Mouse (Mus musculus) hindbrain, embryonic 15.5 days (tissue): ENCODE results near the gene Scrn1. TPM values are rescaled to one million over a fixed set of nuclear protein-coding genes. Genes with fewer than 3 reads are reported as not detected.

Experiments used
- ATAC-seq: fragments of 200-750 bp; cut with Nextera tagmentation; 2 replicates; pipeline ENCODE4 v1.8.0; 2017; ENCODE audit warnings: low read depth, moderate number of reproducible peaks, moderate TSS enrichment; ENCODE audit not compliant: low FRiP score
- H3K27ac ChIP-seq: fragments of 300-500 bp; sonication (generic); replicated peaks from 2 replicates; pipeline ENCODE4 v1.5.1; 2015; ENCODE audit warnings: mild to moderate bottlenecking, inconsistent platforms
- H3K27me3 ChIP-seq: fragments of 300-500 bp; sonication (generic); 2 replicates; pipeline ENCODE4 v1.6.1; 2015; ENCODE audit warnings: control low read depth, inconsistent platforms
- H3K36me3 ChIP-seq: fragments of 300-500 bp; sonication (generic); 2 replicates; pipeline ENCODE4 v1.6.1; 2015; ENCODE audit warnings: control low read depth, inconsistent platforms
- H3K4me1 ChIP-seq: fragments of 300-500 bp; sonication (generic); replicated peaks from 2 replicates; pipeline ENCODE4 v1.6.1; 2015; ENCODE audit warnings: control low read depth, inconsistent platforms
- H3K4me2 ChIP-seq: fragments of 300-500 bp; sonication (generic); 2 replicates; pipeline ENCODE4 v1.6.1; 2015; ENCODE audit warnings: moderate library complexity, mild to moderate bottlenecking, inconsistent platforms
- H3K4me3 ChIP-seq: fragments of 300-500 bp; sonication (generic); 2 replicates; pipeline ENCODE4 v1.5.1; 2015; ENCODE audit warnings: mild to moderate bottlenecking, inconsistent platforms
- H3K9ac ChIP-seq: fragments of 300-500 bp; sonication (generic); 2 replicates; pipeline ENCODE4 v1.6.1; 2015; ENCODE audit warnings: inconsistent platforms
- H3K9me3 ChIP-seq: fragments of 300-500 bp; sonication (generic); 2 replicates; pipeline ENCODE4 v1.6.1; 2016; ENCODE audit warnings: control low read depth, inconsistent platforms
- WGBS: fragments of 180-500 bp; shearing (Covaris S2); methylation state at CpG from one replicate; pipeline ENCODE4 v1.1.7; 2015; 5-methylcytosine and 5-hydroxymethylcytosine counted together
- polyA plus RNA-seq: library from polyadenylated mRNA; unstranded; fragments of >200 nt; fragmentation: Nextera tagmentation; extraction: Ambion mirVana; gene quantifications from 2 replicates; pipeline ENCODE4 v1.2.1, GENCODE M21; 2015

Scrn1 gene
- polyA plus RNA-seq, 1 experiment from 2014 or later: 106 TPM

DNA sequence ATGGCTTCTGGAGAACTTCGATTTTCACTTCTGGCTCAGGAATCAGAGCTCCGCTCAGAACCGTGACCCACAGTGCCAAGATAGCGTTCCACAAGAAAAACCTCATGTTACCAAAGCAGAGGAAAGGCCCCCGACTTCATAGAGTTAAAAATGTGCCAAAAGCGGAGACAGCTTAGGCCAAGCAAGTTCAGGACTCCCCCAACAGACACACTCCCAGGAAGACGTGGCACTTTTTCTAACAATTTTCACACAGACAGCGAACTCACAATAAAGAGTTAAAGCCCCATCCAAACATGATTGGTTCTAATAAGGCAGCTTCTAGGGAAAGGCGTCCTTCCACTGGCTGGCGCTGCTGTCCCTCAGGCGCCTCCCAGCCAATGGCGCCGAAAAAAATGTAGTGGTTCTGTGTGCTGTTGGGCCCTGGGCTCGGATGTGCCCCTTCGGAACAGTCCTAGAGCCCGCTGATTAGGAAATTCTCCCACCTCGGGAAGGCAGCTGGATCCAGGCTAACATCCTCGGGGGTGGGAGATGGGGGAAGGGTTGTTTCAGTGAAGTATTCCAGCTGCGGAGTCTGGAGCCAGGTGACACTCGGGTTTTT lies 26.7 kb upstream of the Scrn1 start:
- peaks cover 43% of the 10 kb centered on the region for H3K4me1 ChIP-seq
- peak overlapping the region; percentile 59 for H3K9ac ChIP-seq
- H3K4me3 ChIP-seq: peak overlapping the region; percentile 53
- ATAC-seq: peak; percentile 92
- peak overlapping the region; percentile 61 for H3K4me2 ChIP-seq
- H3K36me3 ChIP-seq: no peaks in the 10 kb centered on the region
- H3K27ac ChIP-seq: peak overlapping the region; percentile 78
- no peaks in the 10 kb centered on the region for H3K27me3 ChIP-seq
- H3K9me3 ChIP-seq: no peaks in the 10 kb centered on the region
- 0% methylated on average over 20 of the region's 20 CpGs for WGBS

GRCm38 (mm10) chr6:54591778-54592177 lies 25.5 kb upstream of the Scrn1 start:
- Histone ChIP-seq H3K4me2 (peak overlapping the region; percentile 61), H3K4me3 (no peak overlapping the region), H3K9ac (no peak overlapping the region), H3K27ac (no peak overlapping the region), H3K36me3 (no peaks in the 10 kb centered on the region), H3K27me3 (no peaks in the 10 kb centered on the region), H3K9me3 (no peaks in the 10 kb centered on the region), H3K4me1 (peaks cover 31% of the 10 kb centered on the region)
- WGBS: 50% methylated on average over 6 of the region's 6 CpGs
- ATAC-seq: no peak

DNA sequence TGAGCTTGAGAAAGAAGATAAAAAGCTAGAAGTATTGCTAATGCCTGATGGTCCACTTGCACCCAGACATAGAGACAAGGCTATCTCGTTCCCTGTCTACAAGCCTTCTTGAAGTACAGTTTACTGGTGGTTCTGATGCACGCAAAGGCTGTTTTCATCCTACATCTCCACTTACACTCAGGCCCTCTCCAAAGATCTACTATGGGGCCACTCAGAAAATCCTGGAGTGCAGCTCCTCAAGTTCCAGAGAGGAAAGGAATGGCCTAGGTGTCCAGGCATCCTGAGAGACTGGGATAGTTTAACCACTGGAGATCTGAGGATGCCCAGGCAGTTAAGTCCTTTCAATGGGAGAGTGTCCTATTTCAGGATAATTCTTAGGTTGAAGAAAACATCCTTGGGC lies 24.4 kb upstream of the Scrn1 start:
- H3K4me1 ChIP-seq: peaks cover 20% of the 10 kb centered on the region
- H3K27me3 ChIP-seq: no peaks in the 10 kb centered on the region
- no peak overlapping the region for H3K4me2 ChIP-seq
- H3K9ac ChIP-seq: no peak overlapping the region
- no peak for ATAC-seq
- H3K9me3 ChIP-seq: no peaks in the 10 kb centered on the region
- H3K27ac ChIP-seq: no peak overlapping the region
- no peaks in the 10 kb centered on the region for H3K36me3 ChIP-seq
- 90% methylated on average over 2 of the region's 2 CpGs for WGBS
- no peak overlapping the region for H3K4me3 ChIP-seq

- Histone ChIP-seq H3K9ac (no peak overlapping the region), H3K9me3 (no peaks in the 10 kb centered on the region), H3K27ac (no peak overlapping the region), H3K4me2 (no peak overlapping the region), H3K4me3 (no peak overlapping the region), H3K36me3 (no peaks in the 10 kb centered on the region), H3K4me1 (peaks cover 6% of the 10 kb centered on the region), H3K27me3 (no peaks in the 10 kb centered on the region)
- ATAC-seq: no peak
- WGBS: 16% methylated on average over 1 of the region's 1 CpGs
Observed at GRCm38 (mm10) chr6:54588212-54588611, 21.9 kb upstream of the Scrn1 start.

DNA sequence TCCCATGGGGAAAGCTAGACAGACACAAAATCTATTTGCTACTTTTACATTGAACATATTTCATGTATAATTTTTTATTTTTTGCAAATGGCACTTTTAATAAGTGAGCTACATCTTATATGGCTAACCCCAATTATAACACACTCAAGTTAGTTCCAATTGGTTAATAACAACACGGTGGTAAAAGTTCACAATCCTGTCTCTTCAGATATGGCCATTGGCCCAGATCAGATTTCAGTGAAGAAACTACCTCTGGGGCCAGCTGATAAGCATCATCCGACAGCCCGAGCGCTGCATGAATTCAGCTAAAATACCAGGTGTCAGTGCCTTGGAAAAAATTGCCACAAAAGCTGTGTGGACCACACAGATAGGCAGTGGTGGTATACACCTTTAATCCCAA lies 21.4 kb upstream of the Scrn1 start:
- no peak for ATAC-seq
- WGBS: 87% methylated on average over 4 of the region's 4 CpGs
- H3K27ac ChIP-seq: no peak overlapping the region
- H3K9ac ChIP-seq: no peak overlapping the region
- H3K9me3 ChIP-seq: no peaks in the 10 kb centered on the region
- no peaks in the 10 kb centered on the region for H3K36me3 ChIP-seq
- H3K27me3 ChIP-seq: no peaks in the 10 kb centered on the region
- H3K4me3 ChIP-seq: no peak overlapping the region
- H3K4me2 ChIP-seq: no peak overlapping the region
- peaks cover 6% of the 10 kb centered on the region for H3K4me1 ChIP-seq

- Histone ChIP-seq H3K4me2 (no peak overlapping the region), H3K27ac (no peak overlapping the region), H3K36me3 (no peaks in the 10 kb centered on the region), H3K4me1 (peaks cover 3% of the 10 kb centered on the region; the same call in 1 of the 2 replicates), H3K27me3 (no peaks in the 10 kb centered on the region), H3K4me3 (no peak overlapping the region), H3K9ac (no peak overlapping the region), H3K9me3 (no peaks in the 10 kb centered on the region)
- WGBS: 73% methylated on average over 8 of the region's 8 CpGs
- no peak for ATAC-seq
Observed at GRCm38 (mm10) chr6:54586911-54587310, 20.6 kb upstream of the Scrn1 start.

GRCm38 (mm10) chr6:54586175-54586574 lies 19.9 kb upstream of the Scrn1 start:
- no peaks in the 10 kb centered on the region for H3K9me3 ChIP-seq
- H3K27me3 ChIP-seq: no peaks in the 10 kb centered on the region
- no peak overlapping the region for H3K27ac ChIP-seq
- H3K4me1 ChIP-seq: no peaks in the 10 kb centered on the region
- 28% methylated on average over 2 of the region's 2 CpGs for WGBS
- no peak overlapping the region for H3K4me3 ChIP-seq
- no peak overlapping the region for H3K4me2 ChIP-seq
- no peak for ATAC-seq
- no peaks in the 10 kb centered on the region for H3K36me3 ChIP-seq
- no peak overlapping the region for H3K9ac ChIP-seq

GRCm38 (mm10) chr6:54573218-54573955 lies 7.1 kb upstream of the Scrn1 start:
- peak; percentile 59; the same call in 1 of the 2 replicates for ATAC-seq
- no peaks in the 10 kb centered on the region for H3K9me3 ChIP-seq
- 15% methylated on average over 6 of the region's 6 CpGs for WGBS
- H3K27ac ChIP-seq: no peak overlapping the region
- H3K9ac ChIP-seq: no peak overlapping the region
- peaks cover 15% of the 10 kb centered on the region for H3K4me1 ChIP-seq
- H3K4me2 ChIP-seq: peak overlapping the region; percentile 14; the same call in 1 of the 2 replicates
- H3K27me3 ChIP-seq: no peaks in the 10 kb centered on the region
- no peak overlapping the region for H3K4me3 ChIP-seq
- no peaks in the 10 kb centered on the region for H3K36me3 ChIP-seq

DNA sequence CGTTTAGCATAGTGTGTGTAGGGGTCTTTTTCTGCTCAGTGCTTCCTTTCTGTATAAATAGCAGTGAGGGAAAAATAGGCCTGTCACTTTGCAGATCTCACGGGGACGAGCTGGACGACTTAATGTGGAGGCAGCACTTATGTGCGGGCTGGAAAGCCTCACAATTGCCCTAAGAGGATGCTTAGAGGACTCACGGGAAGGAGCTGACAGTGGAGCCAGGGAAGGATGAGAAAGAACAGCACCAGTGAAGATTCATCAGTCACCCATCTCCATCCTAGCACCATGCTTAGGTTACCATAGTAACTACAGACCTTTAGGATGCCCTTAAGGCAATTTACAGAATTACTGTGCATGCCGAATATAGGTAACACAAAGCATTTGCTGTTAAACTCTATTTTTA lies 3.5 kb upstream of the Scrn1 start:
- H3K4me3 ChIP-seq: no peak overlapping the region
- H3K4me2 ChIP-seq: peak overlapping the region; percentile 31; the same call in 1 of the 2 replicates
- peak overlapping the region; percentile 66 for H3K27ac ChIP-seq
- no peaks in the 10 kb centered on the region for H3K36me3 ChIP-seq
- H3K9ac ChIP-seq: no peak overlapping the region
- H3K9me3 ChIP-seq: no peaks in the 10 kb centered on the region
- ATAC-seq: no peak
- no peaks in the 10 kb centered on the region for H3K27me3 ChIP-seq
- 14% methylated on average over 7 of the region's 7 CpGs for WGBS
- peaks cover 37% of the 10 kb centered on the region for H3K4me1 ChIP-seq

DNA sequence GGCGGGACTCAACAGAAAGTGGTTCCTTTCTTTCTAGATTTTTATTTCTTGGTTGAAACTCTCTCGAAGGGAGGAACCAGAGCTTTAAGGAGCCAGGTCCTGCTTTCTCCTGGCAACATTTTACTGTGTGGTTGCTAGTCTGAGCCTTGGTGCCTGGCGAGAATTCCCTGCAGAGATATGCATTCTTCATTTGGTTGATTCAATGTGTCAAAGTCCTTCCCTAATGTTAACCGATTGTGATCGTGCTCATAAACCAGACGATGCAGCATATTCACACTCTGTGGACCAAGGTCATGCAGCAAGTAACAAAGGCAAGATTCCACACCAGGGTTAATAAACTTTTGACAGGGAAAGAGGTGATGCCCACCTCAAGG lies 244 bp upstream of the Scrn1 start:
- peaks cover 56% of the 10 kb centered on the region for H3K4me1 ChIP-seq
- H3K27ac ChIP-seq: peak overlapping the region; percentile 92
- peak; percentile 4; the same call in 1 of the 2 replicates for ATAC-seq
- no peaks in the 10 kb centered on the region for H3K36me3 ChIP-seq
- H3K27me3 ChIP-seq: no peaks in the 10 kb centered on the region
- WGBS: 3% methylated on average over 6 of the region's 6 CpGs
- H3K4me2 ChIP-seq: peak overlapping the region; percentile 70
- H3K9me3 ChIP-seq: no peaks in the 10 kb centered on the region
- peak overlapping the region; percentile 64 for H3K4me3 ChIP-seq
- H3K9ac ChIP-seq: peak overlapping the region; percentile 82

DNA sequence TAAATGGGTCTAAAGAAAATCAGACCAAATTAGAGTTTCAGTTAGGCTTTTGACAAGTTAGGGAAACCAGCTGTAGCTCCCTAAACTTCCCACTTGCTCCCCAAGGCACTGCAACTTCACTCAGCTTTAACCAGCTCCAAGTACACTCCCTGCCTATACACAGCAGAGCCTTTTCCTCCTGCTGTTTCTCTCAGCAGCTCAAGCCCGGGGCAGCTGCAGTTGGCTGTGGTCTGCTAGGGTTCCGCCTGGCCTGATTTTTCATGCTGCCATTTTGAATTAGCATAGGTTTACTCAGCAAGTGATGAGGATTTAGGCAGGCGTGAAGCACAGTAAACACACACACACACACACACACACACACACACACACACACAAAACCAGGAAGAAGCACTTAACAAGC lies 1.3 kb downstream of the Scrn1 start:
- no peaks in the 10 kb centered on the region for H3K36me3 ChIP-seq
- H3K9me3 ChIP-seq: no peaks in the 10 kb centered on the region
- peak overlapping the region; percentile 70 for H3K4me2 ChIP-seq
- peak overlapping the region; percentile 82 for H3K9ac ChIP-seq
- H3K4me1 ChIP-seq: peaks cover 56% of the 10 kb centered on the region
- 8% methylated on average over 3 of the region's 3 CpGs for WGBS
- H3K27me3 ChIP-seq: no peaks in the 10 kb centered on the region
- H3K4me3 ChIP-seq: peak overlapping the region; percentile 64
- ATAC-seq: 0 out of 2 replicates have a peak, but pooled peaks have one; percentile 39
- peak overlapping the region; percentile 92 for H3K27ac ChIP-seq

- H3K27ac ChIP-seq: peak overlapping the region; percentile 92
- peak overlapping the region; percentile 82 for H3K9ac ChIP-seq
- H3K9me3 ChIP-seq: no peaks in the 10 kb centered on the region
- peak overlapping the region; percentile 70 for H3K4me2 ChIP-seq
- no peaks in the 10 kb centered on the region for H3K27me3 ChIP-seq
- WGBS: 36% methylated on average over 9 of the region's 9 CpGs
- no peak for ATAC-seq
- peak overlapping the region; percentile 64 for H3K4me3 ChIP-seq
- no peaks in the 10 kb centered on the region for H3K36me3 ChIP-seq
- H3K4me1 ChIP-seq: peaks cover 52% of the 10 kb centered on the region
Observed at GRCm38 (mm10) chr6:54564506-54564991, 1.7 kb downstream of the Scrn1 start.
